Mouse (Mus musculus): ENCODE data around the gene Ascc1. TPM values are rescaled to one million over a fixed set of nuclear protein-coding genes. Genes with fewer than 3 reads are reported as not detected.
A peak's percentile ranks its signal among the peaks of the same experiment; 100 is the strongest.

Gene Ascc1
- polyA plus RNA-seq, 1 experiment from 2014 or later: 48.7 TPM

GRCm38 (mm10) chr10:60109989-60110388 is 107.4 kb downstream of the Ascc1 start:
- WGBS: 52% methylated on average over 8 of the region's 8 CpGs
- Histone ChIP-seq H3K27ac (peak overlapping the region; percentile 67), H3K36me3 (replicated peaks) (no peaks in the 10 kb centered on the region), H3K9ac (no peak overlapping the region), H3K4me3 (peak overlapping the region; percentile 13; the same call in 1 of the 2 replicates), H3K4me1 (peaks cover 42% of the 10 kb centered on the region), H3K9me3 (no peaks in the 10 kb centered on the region), H3K4me2 (peak overlapping the region; percentile 67), H3K27me3 (replicated peaks) (no peaks in the 10 kb centered on the region)
- ATAC-seq (replicated peaks): no peak

- no peak overlapping the region for H3K4me3 ChIP-seq
- peaks cover 43% of the 10 kb centered on the region for H3K4me1 ChIP-seq
- H3K9ac ChIP-seq: no peak overlapping the region
- H3K36me3 ChIP-seq (replicated peaks): no peaks in the 10 kb centered on the region
- 93% methylated on average over 10 of the region's 10 CpGs for WGBS
- no peak overlapping the region for H3K27ac ChIP-seq
- no peaks in the 10 kb centered on the region for H3K27me3 ChIP-seq (replicated peaks)
- ATAC-seq (replicated peaks): no peak
- H3K4me2 ChIP-seq: no peak overlapping the region
- no peaks in the 10 kb centered on the region for H3K9me3 ChIP-seq
These were observed 108.4 kb downstream of the Ascc1 start for GRCm38 (mm10) chr10:60110908-60111475.

- no peak for ATAC-seq (replicated peaks)
- WGBS: 95% methylated on average over 9 of the region's 9 CpGs
- Histone ChIP-seq H3K4me1 (peaks cover 53% of the 10 kb centered on the region), H3K4me2 (no peak overlapping the region), H3K4me3 (no peak overlapping the region), H3K27me3 (replicated peaks) (no peaks in the 10 kb centered on the region), H3K9ac (no peak overlapping the region), H3K36me3 (replicated peaks) (no peaks in the 10 kb centered on the region), H3K9me3 (no peaks in the 10 kb centered on the region), H3K27ac (peak overlapping the region; percentile 28; the same call in 1 of the 2 replicates)
These were observed 111.5 kb downstream of the Ascc1 start for GRCm38 (mm10) chr10:60113965-60114690.

GRCm38 (mm10) chr10:60115345-60116185 is 113.0 kb downstream of the Ascc1 start:
- peak overlapping the region; percentile 86 for H3K27ac ChIP-seq
- WGBS: 3% methylated on average over 14 of the region's 14 CpGs
- H3K4me3 ChIP-seq: peak overlapping the region; percentile 8
- peak overlapping the region; percentile 46 for H3K4me2 ChIP-seq
- ATAC-seq (replicated peaks): peak; percentile 90
- H3K27me3 ChIP-seq (replicated peaks): no peaks in the 10 kb centered on the region
- H3K4me1 ChIP-seq: peaks cover 40% of the 10 kb centered on the region
- 0 out of 2 replicates have a peak overlapping the region, but pooled peaks have one; percentile 1 for H3K9ac ChIP-seq
- H3K36me3 ChIP-seq (replicated peaks): no peaks in the 10 kb centered on the region
- H3K9me3 ChIP-seq: no peaks in the 10 kb centered on the region

- Histone ChIP-seq H3K27me3 (replicated peaks) (no peaks in the 10 kb centered on the region), H3K4me1 (peaks cover 38% of the 10 kb centered on the region), H3K9me3 (no peaks in the 10 kb centered on the region), H3K4me3 (no peak overlapping the region), H3K4me2 (0 out of 2 replicates have a peak overlapping the region, but pooled peaks have one; percentile 1), H3K9ac (no peak overlapping the region), H3K27ac (peak overlapping the region; percentile 86), H3K36me3 (replicated peaks) (peaks cover 8% of the 10 kb centered on the region)
- no peak for ATAC-seq (replicated peaks)
- 46% methylated on average over 4 of the region's 4 CpGs for WGBS
These were observed 114.4 kb downstream of the Ascc1 start for GRCm38 (mm10) chr10:60116997-60117396.

GRCm38 (mm10) chr10:60118464-60118863 is 115.9 kb downstream of the Ascc1 start:
- no peak for ATAC-seq (replicated peaks)
- no peak overlapping the region for H3K9ac ChIP-seq
- H3K27me3 ChIP-seq (replicated peaks): no peaks in the 10 kb centered on the region
- WGBS: 46% methylated on average over 7 of the region's 7 CpGs
- no peaks in the 10 kb centered on the region for H3K9me3 ChIP-seq
- no peak overlapping the region for H3K4me2 ChIP-seq
- H3K4me3 ChIP-seq: no peak overlapping the region
- peaks cover 11% of the 10 kb centered on the region for H3K36me3 ChIP-seq (replicated peaks)
- H3K27ac ChIP-seq: no peak overlapping the region
- peaks cover 38% of the 10 kb centered on the region for H3K4me1 ChIP-seq

GRCm38 (mm10) chr10:60120630-60121029 is 118.0 kb downstream of the Ascc1 start:
- no peak for ATAC-seq (replicated peaks)
- Histone ChIP-seq H3K4me1 (peaks cover 29% of the 10 kb centered on the region), H3K36me3 (replicated peaks) (peaks cover 11% of the 10 kb centered on the region), H3K4me2 (no peak overlapping the region), H3K27me3 (replicated peaks) (no peaks in the 10 kb centered on the region), H3K9ac (no peak overlapping the region), H3K4me3 (no peak overlapping the region), H3K9me3 (no peaks in the 10 kb centered on the region), H3K27ac (no peak overlapping the region)
- WGBS: 81% methylated on average over 4 of the region's 4 CpGs

GRCm38 (mm10) chr10:60124078-60124477 is 121.5 kb downstream of the Ascc1 start:
- H3K9ac ChIP-seq: no peak overlapping the region
- no peak overlapping the region for H3K27ac ChIP-seq
- no peaks in the 10 kb centered on the region for H3K27me3 ChIP-seq (replicated peaks)
- ATAC-seq (replicated peaks): no peak
- 61% methylated on average over 6 of the region's 6 CpGs for WGBS
- no peaks in the 10 kb centered on the region for H3K9me3 ChIP-seq
- H3K4me3 ChIP-seq: no peak overlapping the region
- no peaks in the 10 kb centered on the region for H3K4me1 ChIP-seq
- no peak overlapping the region for H3K4me2 ChIP-seq
- peaks cover 25% of the 10 kb centered on the region for H3K36me3 ChIP-seq (replicated peaks)

- no peaks in the 10 kb centered on the region for H3K4me1 ChIP-seq
- H3K36me3 ChIP-seq (replicated peaks): peaks cover 39% of the 10 kb centered on the region
- H3K9ac ChIP-seq: no peak overlapping the region
- H3K4me2 ChIP-seq: no peak overlapping the region
- peak; percentile 27; the same call in 1 of the 2 replicates for ATAC-seq (replicated peaks)
- 21% methylated on average over 22 of the region's 22 CpGs for WGBS
- no peaks in the 10 kb centered on the region for H3K27me3 ChIP-seq (replicated peaks)
- H3K4me3 ChIP-seq: no peak overlapping the region
- no peak overlapping the region for H3K27ac ChIP-seq
- H3K9me3 ChIP-seq: no peaks in the 10 kb centered on the region
These were observed 123.1 kb downstream of the Ascc1 start for GRCm38 (mm10) chr10:60125529-60126327.

GRCm38 (mm10) chr10:60128287-60128686 is 125.7 kb downstream of the Ascc1 start:
- Histone ChIP-seq H3K4me2 (no peak overlapping the region), H3K4me1 (no peaks in the 10 kb centered on the region), H3K36me3 (replicated peaks) (peaks cover 36% of the 10 kb centered on the region), H3K27ac (no peak overlapping the region), H3K9ac (no peak overlapping the region), H3K9me3 (no peaks in the 10 kb centered on the region), H3K27me3 (replicated peaks) (no peaks in the 10 kb centered on the region), H3K4me3 (no peak overlapping the region)
- 83% methylated on average over 9 of the region's 9 CpGs for WGBS
- ATAC-seq (replicated peaks): no peak

GRCm38 (mm10) chr10:60130504-60130903 is 127.9 kb downstream of the Ascc1 start:
- Histone ChIP-seq H3K4me1 (no peaks in the 10 kb centered on the region), H3K36me3 (replicated peaks) (peaks cover 36% of the 10 kb centered on the region), H3K4me3 (no peak overlapping the region), H3K27me3 (replicated peaks) (no peaks in the 10 kb centered on the region), H3K9me3 (no peaks in the 10 kb centered on the region), H3K4me2 (no peak overlapping the region), H3K27ac (no peak overlapping the region), H3K9ac (no peak overlapping the region)
- 83% methylated on average over 4 of the region's 4 CpGs for WGBS
- ATAC-seq (replicated peaks): no peak
